Mouse (Mus musculus) gastrocnemius, adult 8-10 months (tissue): Measurements from ENCODE around the gene Pls1. TPM values are rescaled to one million over a fixed set of nuclear protein-coding genes. Genes with fewer than 3 reads are reported as not detected.

ENCODE experiments used
- DNase-seq, 2 experiments: peaks; one replicate each; pipeline ENCODE4 v3.0.0; 2022; ENCODE audit warnings: low spot score in 2 of 2
- total RNA-seq, 4 experiments: library from RNA; stranded (reverse); gene quantifications; 2 replicates each; pipeline ENCODE4 v1.2.4; 2022

Gene Pls1
- total RNA-seq, 4 experiments from 2014 or later = not detected

DNA sequence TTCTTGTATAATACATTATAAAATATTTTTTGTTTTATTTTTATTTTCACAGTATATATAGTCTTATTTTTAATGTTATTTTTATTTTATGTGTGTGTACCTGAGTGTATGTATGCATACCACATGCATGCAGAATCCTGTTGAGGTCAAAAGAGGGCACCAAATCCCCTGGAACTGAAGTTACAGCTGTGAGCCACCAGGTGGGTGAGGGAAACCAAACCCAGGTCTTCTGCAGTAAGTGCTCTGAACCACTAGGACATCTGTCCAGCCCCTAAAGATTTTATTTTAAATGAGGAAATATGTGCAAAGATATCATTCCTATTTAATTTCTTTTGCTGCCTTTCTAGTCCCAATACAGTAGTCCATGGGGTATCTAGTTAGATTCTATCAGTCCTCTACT is 136.2 kb downstream of the Pls1 start:
- DNase-seq = no peak

- DNase-seq = no peak
These were observed 139.7 kb downstream of the Pls1 start for GRCm38 (mm10) chr9:95705371-95705770.

DNA sequence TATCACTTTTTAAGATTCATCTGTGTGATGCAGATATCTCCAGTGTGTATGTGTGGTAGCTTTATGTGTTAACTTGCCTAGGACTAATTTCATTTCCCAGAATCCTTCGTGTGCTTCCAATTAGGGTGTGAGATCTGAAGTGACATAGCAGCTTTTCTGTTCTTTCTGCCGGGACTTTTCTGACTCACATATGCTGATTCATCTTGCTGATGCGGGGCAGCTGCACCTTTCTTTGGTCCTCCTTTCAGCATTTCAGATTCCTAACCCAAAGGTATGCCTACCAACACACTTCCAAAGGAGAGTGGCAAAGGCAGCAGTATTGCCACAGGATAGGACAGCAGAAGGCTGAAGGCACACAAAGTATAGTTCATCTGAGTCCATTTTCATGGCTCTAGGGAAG is 141.0 kb downstream of the Pls1 start:
- no peak for DNase-seq

Other genes starting within 250 kb of the Pls1 start
- 1 to 10 TPM; 2.9 to 6.4 (median 5.8) TPM for gene Pcolce2, start 207.7 kb downstream of the Pls1 start, total RNA-seq
- gene Trpc1, start 94.9 kb downstream of the Pls1 start, total RNA-seq = 1 to 10 TPM in 2 of 4 experiments, under 1 TPM in 2; 0.72 to 1.2 (median 1.0) TPM
- gene Atr, start 12.3 kb upstream of the Pls1 start, total RNA-seq = 1 to 10 TPM; 3.0 to 3.7 (median 3.5) TPM
- gene Xrn1, start 109.4 kb upstream of the Pls1 start, total RNA-seq = 10 to 100 TPM in 3 of 4 experiments, 1 to 10 TPM in 1; 8.4 to 13.6 (median 11.3) TPM